Mouse (Mus musculus): Measurements from ENCODE around the gene Apbb2.
A peak's percentile ranks its signal among the peaks of the same experiment; 100 is the strongest.

Gene Apbb2

GRCm38 (mm10) chr5:66407948-66408347 is 210.6 kb downstream of the Apbb2 start:
- DNase-seq = no peak

GRCm38 (mm10) chr5:66406431-66406830 is 212.2 kb downstream of the Apbb2 start:
- DNase-seq = no peak

- DNase-seq = no peak
These were observed 212.7 kb downstream of the Apbb2 start for GRCm38 (mm10) chr5:66405731-66406399.

GRCm38 (mm10) chr5:66405305-66405704 is 213.3 kb downstream of the Apbb2 start:
- no peak for DNase-seq

GRCm38 (mm10) chr5:66400563-66400962 is 218.0 kb downstream of the Apbb2 start:
- no peak for DNase-seq

- DNase-seq = no peak
These were observed 219.3 kb downstream of the Apbb2 start for GRCm38 (mm10) chr5:66399264-66399620.

- peak; percentile 76 for DNase-seq
These were observed 219.9 kb downstream of the Apbb2 start for GRCm38 (mm10) chr5:66398530-66399263.

GRCm38 (mm10) chr5:66393767-66394446 is 224.7 kb downstream of the Apbb2 start:
- no peak for DNase-seq

- DNase-seq = no peak
These were observed 225.6 kb downstream of the Apbb2 start for GRCm38 (mm10) chr5:66392861-66393529.

GRCm38 (mm10) chr5:66391771-66392170 is 226.8 kb downstream of the Apbb2 start:
- DNase-seq = no peak

GRCm38 (mm10) chr5:66391299-66391698 is 227.3 kb downstream of the Apbb2 start:
- peak; percentile 41 for DNase-seq

- DNase-seq = no peak
These were observed 228.0 kb downstream of the Apbb2 start for GRCm38 (mm10) chr5:66390567-66390966.

- no peak for DNase-seq
These were observed 231.1 kb downstream of the Apbb2 start for GRCm38 (mm10) chr5:66387481-66387880.

GRCm38 (mm10) chr5:66385636-66386035 is 232.9 kb downstream of the Apbb2 start:
- peak; percentile 68 for DNase-seq

GRCm38 (mm10) chr5:66384806-66385446 is 233.7 kb downstream of the Apbb2 start:
- no peak for DNase-seq

GRCm38 (mm10) chr5:66384114-66384513 is 234.5 kb downstream of the Apbb2 start:
- DNase-seq = no peak

- DNase-seq = no peak
These were observed 236.5 kb downstream of the Apbb2 start for GRCm38 (mm10) chr5:66382111-66382510.

GRCm38 (mm10) chr5:66378968-66379367 is 239.6 kb downstream of the Apbb2 start:
- DNase-seq = no peak

- no peak for DNase-seq
These were observed 241.9 kb downstream of the Apbb2 start for GRCm38 (mm10) chr5:66376589-66377270.

- no peak for DNase-seq
These were observed 244.2 kb downstream of the Apbb2 start for GRCm38 (mm10) chr5:66374413-66374812.

GRCm38 (mm10) chr5:66373515-66374164 is 244.9 kb downstream of the Apbb2 start:
- peak; percentile 47 for DNase-seq

GRCm38 (mm10) chr5:66371131-66371530 is 247.5 kb downstream of the Apbb2 start:
- DNase-seq = no peak

Measured in kidney, postnatal 14 days (tissue).